Mouse (Mus musculus) embryonic facial prominence, embryonic 11.5 days (tissue): ENCODE measurements around the gene Rpl23. TPM values are rescaled to one million over a fixed set of nuclear protein-coding genes. Genes with fewer than 3 reads are reported as not detected.

Source experiments
- ATAC-seq: fragments of 200-750 bp; cut with Nextera tagmentation; replicated peaks from 2 replicates; pipeline ENCODE4 v1.8.0; 2017; ENCODE audit warnings: low read depth; ENCODE audit not compliant: insufficient number of reproducible peaks, low FRiP score, low TSS enrichment
- DNase-seq: peaks from one replicate; pipeline ENCODE4 v3.0.0-alpha.2; 2015; ENCODE audit warnings: low spot score
- H3K27ac ChIP-seq: fragments of 300-500 bp; sonication (generic); replicated peaks from 2 replicates; pipeline ENCODE4 v1.5.1; 2014; ENCODE audit warnings: mild to moderate bottlenecking, low read depth, low read length, control low read depth
- H3K27me3 ChIP-seq: fragments of 300-500 bp; sonication (generic); 2 replicates; pipeline ENCODE4 v1.6.1; 2014; ENCODE audit warnings: mild to moderate bottlenecking, low read length, moderate library complexity, mixed read lengths; ENCODE audit not compliant: control insufficient read depth, insufficient read depth
- H3K36me3 ChIP-seq: fragments of 300-500 bp; sonication (generic); replicated peaks from 2 replicates; pipeline ENCODE4 v1.6.1; 2014; ENCODE audit warnings: low read depth, mild to moderate bottlenecking, low read length, moderate library complexity, mixed read lengths; ENCODE audit not compliant: control insufficient read depth, insufficient read depth
- H3K4me1 ChIP-seq: fragments of 300-500 bp; sonication (generic); 2 replicates; pipeline ENCODE4 v1.6.1; 2014; ENCODE audit warnings: low read length, mixed read lengths; ENCODE audit not compliant: control insufficient read depth, insufficient read depth
- H3K4me2 ChIP-seq: fragments of 300-500 bp; sonication (generic); 2 replicates; pipeline ENCODE4 v1.6.1; 2014; ENCODE audit warnings: low read depth, mild to moderate bottlenecking, control low read depth, low read length, moderate library complexity
- H3K4me3 ChIP-seq: fragments of 300-500 bp; sonication (generic); 2 replicates; pipeline ENCODE4 v1.5.1; 2014; ENCODE audit warnings: low read depth, low read length, control low read depth
- H3K9ac ChIP-seq: fragments of 300-500 bp; sonication (generic); replicated peaks from 2 replicates; pipeline ENCODE4 v1.6.1; 2014; ENCODE audit warnings: mild to moderate bottlenecking, control low read depth, low read length
- H3K9me3 ChIP-seq: fragments of 300-500 bp; sonication (generic); replicated peaks from 2 replicates; pipeline ENCODE4 v1.6.1; 2016; ENCODE audit warnings: mild to moderate bottlenecking, low read length, inconsistent platforms, mixed read lengths; ENCODE audit not compliant: control insufficient read depth
- WGBS: fragments of 180-500 bp; shearing (Covaris S2); extraction: QIAGEN DNeasy Blood & Tissue Kit; methylation state at CpG from one replicate; pipeline ENCODE4 v1.1.7; 2014; 5-methylcytosine and 5-hydroxymethylcytosine counted together
- polyA plus RNA-seq: library from polyadenylated mRNA; unstranded; fragments of >200 nt; fragmentation: Nextera tagmentation; extraction: Ambion mirVana; gene quantifications from 2 replicates; pipeline ENCODE4 v1.2.1, GENCODE M21; 2014

The Rpl23 gene
- polyA plus RNA-seq, 1 experiment from 2014 or later, result 537 TPM

DNA sequence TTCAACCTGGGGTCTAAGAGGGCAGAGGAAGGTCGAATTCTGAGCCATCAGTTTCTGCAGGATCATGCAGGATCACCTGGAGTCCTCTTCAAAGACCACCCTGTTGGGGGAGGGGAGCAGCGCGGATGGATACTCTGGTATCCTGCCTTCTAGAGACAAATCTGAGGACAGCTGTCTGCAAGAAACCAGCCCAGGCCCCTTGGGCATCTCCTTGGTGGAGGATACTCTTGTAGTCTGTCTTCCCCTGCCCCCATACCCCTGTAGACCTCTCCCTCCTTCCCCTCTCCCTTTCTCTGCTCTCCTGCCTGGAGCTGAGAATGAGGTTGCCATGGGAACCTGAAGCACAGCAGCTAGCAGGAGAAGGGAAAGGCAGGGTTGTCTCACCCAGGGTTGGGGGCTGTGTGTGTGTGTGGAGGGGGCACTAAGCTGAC is 30.3 kb upstream of the Rpl23 start:
- DNase-seq (peak; percentile 75), ATAC-seq (peak; percentile 66)
- H3K4me2 ChIP-seq, result peak overlapping the region; percentile 16; the same call in 1 of the 2 replicates
- no peaks in the 10 kb centered on the region for H3K27me3 ChIP-seq
- H3K27ac ChIP-seq, result peak overlapping the region; percentile 56; the same call in 1 of the 2 replicates
- H3K36me3 ChIP-seq, result peaks cover 3% of the 10 kb centered on the region; the same call in 1 of the 2 replicates
- H3K9me3 ChIP-seq, result no peaks in the 10 kb centered on the region
- peaks cover 43% of the 10 kb centered on the region for H3K4me1 ChIP-seq
- H3K9ac ChIP-seq, result peak overlapping the region; percentile 25
- no peak overlapping the region for H3K4me3 ChIP-seq
- WGBS, result 13% methylated on average over 3 of the region's 3 CpGs

DNA sequence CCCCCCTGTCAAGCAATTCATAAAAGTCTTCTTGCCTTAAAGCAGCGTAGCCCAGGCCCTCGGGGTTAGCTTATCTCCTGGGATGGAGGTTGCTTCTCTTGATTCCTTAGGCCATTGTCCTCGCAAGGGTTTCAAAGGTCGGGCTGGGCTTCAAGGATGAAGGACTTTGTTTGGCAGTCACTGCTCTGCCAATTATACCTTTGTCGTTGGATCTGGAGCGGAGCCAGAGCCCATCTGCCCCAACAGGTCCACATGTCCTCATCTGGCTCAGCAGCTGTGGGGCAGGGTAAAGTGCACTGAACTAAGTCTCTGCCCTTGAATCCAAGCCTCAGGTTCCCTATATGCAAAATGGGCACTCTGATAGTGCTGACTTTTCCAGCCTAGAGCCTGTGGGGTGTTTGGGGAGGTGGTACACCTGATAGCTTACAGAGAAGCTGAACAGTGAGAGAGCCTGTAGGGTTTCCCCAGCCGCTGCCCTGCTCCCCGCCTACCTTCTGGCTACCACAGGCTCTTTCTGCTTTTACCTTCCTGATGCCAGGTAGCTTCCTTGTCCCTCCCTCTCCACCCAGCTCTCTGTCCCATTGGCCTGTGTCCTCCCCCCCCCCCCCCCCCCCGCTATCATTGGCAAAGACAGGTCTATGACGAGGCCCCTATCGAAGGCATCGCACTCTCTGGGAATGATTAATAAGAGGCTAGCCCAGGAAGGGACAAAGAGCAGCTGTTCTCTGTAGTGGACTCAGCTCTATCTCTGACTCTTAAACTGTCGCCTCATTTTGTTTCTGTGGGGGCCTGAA is 29.5 kb upstream of the Rpl23 start:
- Histone ChIP-seq H3K4me1 (peaks cover 41% of the 10 kb centered on the region), H3K9me3 (no peaks in the 10 kb centered on the region), H3K4me2 (no peak overlapping the region; the same call in 1 of the 2 replicates), H3K27me3 (no peaks in the 10 kb centered on the region), H3K9ac (no peak overlapping the region; the same call in 1 of the 2 replicates), H3K36me3 (peaks cover 3% of the 10 kb centered on the region; the same call in 1 of the 2 replicates), H3K27ac (peak overlapping the region; percentile 56; the same call in 1 of the 2 replicates), H3K4me3 (no peak overlapping the region)
- WGBS, result 32% methylated on average over 12 of the region's 13 CpGs
- ATAC-seq (0 out of 2 replicates have a peak, but pooled peaks have one; percentile 11), DNase-seq (no peak)

DNA sequence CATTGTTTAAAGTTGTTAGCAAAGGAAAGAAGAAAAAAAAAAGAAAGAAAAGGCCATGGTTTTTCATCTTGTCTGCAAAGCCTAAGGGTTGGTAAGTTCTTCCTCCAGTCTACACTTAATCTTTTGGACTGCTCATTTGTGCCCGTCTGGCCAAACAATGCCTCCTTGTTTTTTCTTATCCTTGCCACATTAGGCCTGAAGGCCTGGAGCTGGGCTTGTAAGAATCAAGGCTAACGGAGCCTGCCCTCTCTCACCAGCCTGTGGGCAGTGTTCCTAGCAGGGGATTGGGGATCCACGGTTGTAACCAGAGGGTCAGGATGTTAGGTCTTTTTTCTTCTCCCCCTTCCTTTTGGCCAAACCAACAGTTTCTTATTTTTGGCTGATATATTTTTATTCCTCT is 28.7 kb upstream of the Rpl23 start:
- peaks cover 38% of the 10 kb centered on the region for H3K4me1 ChIP-seq
- no peaks in the 10 kb centered on the region for H3K27me3 ChIP-seq
- no peak overlapping the region; the same call in 1 of the 2 replicates for H3K27ac ChIP-seq
- DNase-seq (peak; percentile 20), ATAC-seq (no peak)
- H3K9ac ChIP-seq, result no peak overlapping the region
- H3K4me3 ChIP-seq, result no peak overlapping the region
- H3K9me3 ChIP-seq, result no peaks in the 10 kb centered on the region
- no peak overlapping the region for H3K4me2 ChIP-seq
- 10% methylated on average over 3 of the region's 3 CpGs for WGBS
- peaks cover 3% of the 10 kb centered on the region; the same call in 1 of the 2 replicates for H3K36me3 ChIP-seq

DNA sequence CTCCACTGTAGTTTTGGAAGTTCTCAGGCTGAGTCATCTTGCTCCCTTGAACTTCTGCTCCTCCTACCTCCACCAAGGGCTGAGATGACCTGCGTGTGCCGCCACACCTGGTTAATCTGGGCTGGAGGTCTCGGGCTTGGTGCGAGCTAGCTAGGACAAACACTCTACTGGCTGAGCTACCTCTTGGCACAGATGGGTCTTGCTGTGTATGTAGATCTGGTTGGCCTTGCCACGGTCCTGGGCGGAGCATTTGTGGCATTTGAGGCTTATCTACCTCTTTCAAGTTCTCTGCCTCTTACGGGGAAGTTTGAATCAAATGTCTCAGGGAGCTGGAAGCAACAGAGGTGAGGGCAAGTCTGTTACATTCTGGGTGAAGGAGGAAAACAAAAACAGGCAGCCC is 28.1 kb upstream of the Rpl23 start:
- DNase-seq (no peak), ATAC-seq (no peak)
- Histone ChIP-seq H3K4me2 (no peak overlapping the region), H3K4me1 (peaks cover 42% of the 10 kb centered on the region), H3K27ac (no peak overlapping the region), H3K4me3 (no peak overlapping the region), H3K36me3 (peaks cover 3% of the 10 kb centered on the region; the same call in 1 of the 2 replicates), H3K9ac (no peak overlapping the region), H3K27me3 (no peaks in the 10 kb centered on the region), H3K9me3 (no peaks in the 10 kb centered on the region)
- 71% methylated on average over 7 of the region's 7 CpGs for WGBS

DNA sequence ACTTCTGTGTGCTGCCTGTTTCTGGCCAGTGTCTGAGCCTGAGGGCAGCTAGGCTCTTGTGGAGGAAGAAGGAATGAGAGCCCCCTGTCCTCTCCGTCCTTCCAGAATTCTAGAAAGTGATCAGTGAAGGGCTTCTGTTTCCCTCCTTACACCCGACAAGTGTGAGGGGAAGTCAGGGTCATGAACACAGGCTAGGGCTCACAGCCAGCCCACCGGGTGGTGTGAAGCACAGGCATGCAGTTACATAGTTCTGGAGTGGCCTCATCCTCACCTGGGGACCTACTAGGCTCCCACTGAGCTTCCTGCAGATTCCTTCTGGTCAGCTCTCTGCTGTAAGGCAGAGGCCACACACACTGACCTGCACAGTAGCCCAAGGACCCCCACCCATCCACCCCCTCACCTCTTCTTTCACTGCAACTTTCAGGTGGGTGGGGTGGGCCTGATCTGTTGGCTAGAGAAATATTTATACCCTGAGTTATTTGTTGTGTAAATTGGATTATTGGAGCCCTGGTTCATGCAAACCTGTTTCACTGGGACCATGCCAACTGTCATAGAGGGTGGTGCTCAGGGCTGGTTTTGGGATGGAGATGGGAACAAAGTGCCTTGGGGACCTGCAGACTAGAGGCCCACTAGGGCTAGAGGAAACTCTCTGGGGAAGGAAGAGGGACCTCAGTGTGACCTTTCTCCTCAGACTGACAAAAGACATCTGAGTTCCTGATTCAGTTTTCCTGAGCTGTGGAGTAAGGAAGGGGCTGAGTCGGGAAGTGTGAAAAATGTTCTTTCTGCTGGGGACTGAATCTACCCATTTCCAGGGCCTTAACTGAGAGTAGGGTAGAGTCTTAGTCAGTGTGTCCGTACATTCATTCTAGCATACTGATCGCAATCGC is 27.2 kb upstream of the Rpl23 start:
- H3K9ac ChIP-seq, result peak overlapping the region; percentile 2; the same call in 1 of the 2 replicates
- H3K27ac ChIP-seq, result peak overlapping the region; percentile 35; the same call in 1 of the 2 replicates
- H3K9me3 ChIP-seq, result no peaks in the 10 kb centered on the region
- peaks cover 3% of the 10 kb centered on the region; the same call in 1 of the 2 replicates for H3K36me3 ChIP-seq
- H3K4me3 ChIP-seq, result no peak overlapping the region
- DNase-seq (no peak), ATAC-seq (no peak)
- H3K27me3 ChIP-seq, result no peaks in the 10 kb centered on the region
- WGBS, result 54% methylated on average over 7 of the region's 7 CpGs
- no peak overlapping the region for H3K4me2 ChIP-seq
- peaks cover 48% of the 10 kb centered on the region for H3K4me1 ChIP-seq

DNA sequence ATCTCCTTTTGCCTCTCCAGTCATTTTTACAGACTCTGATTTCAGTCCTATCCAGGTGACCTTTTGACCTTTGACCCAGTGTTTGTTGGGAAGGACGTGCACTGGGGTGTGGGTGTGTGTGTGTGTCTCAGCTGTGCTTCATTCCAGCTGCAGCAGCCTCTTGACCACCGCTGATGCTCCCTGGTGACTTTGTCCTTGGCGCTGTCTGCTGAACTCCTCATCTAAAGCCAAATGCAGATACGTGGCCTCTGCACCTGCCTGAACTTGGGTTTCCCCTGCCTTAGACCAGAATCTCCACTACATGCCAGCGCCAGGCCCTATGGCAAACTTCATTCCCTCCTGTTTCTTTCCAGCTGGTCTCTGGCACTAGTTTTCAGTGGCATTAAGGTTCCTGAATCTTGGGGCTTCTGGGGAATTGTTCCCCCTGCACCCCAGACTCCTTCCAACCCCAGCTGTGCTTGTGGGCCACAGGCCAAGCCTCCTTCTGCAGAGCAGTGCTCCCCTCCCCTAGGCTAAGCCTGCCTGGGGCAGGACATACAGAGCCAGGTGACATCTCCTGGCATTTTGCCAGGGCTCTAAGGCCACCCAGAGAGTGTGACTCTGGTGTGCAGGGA is 26.5 kb upstream of the Rpl23 start:
- Histone ChIP-seq H3K27ac (peak overlapping the region; percentile 35; the same call in 1 of the 2 replicates), H3K9me3 (no peaks in the 10 kb centered on the region), H3K4me3 (no peak overlapping the region), H3K9ac (peak overlapping the region; percentile 2; the same call in 1 of the 2 replicates), H3K4me1 (peaks cover 54% of the 10 kb centered on the region), H3K36me3 (peaks cover 3% of the 10 kb centered on the region; the same call in 1 of the 2 replicates), H3K27me3 (no peaks in the 10 kb centered on the region), H3K4me2 (no peak overlapping the region)
- DNase-seq (peak; percentile 24), ATAC-seq (no peak)
- 26% methylated on average over 5 of the region's 5 CpGs for WGBS

DNA sequence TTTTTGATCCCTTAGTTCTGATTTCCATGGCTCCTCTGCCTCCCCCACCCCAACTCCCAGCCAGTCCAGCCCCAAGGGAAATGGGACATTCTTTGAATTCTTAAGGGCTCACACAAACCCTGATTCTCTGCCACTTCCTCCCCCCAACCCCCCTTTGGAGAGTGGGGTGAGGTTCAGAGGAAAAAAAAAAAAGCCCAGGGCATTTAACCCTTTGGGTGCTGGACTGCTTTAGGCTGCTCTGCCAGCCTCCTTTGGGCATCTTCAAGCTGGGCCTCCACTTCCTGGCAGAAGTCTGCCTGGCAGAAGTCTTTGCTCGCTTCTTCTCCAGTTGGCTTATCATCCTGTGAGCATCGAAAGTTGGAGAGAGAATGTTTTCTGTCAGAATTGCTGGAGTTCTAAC is 25.9 kb upstream of the Rpl23 start:
- WGBS, result 57% methylated on average over 2 of the region's 2 CpGs
- peaks cover 3% of the 10 kb centered on the region; the same call in 1 of the 2 replicates for H3K36me3 ChIP-seq
- H3K27ac ChIP-seq, result peak overlapping the region; percentile 52
- H3K9me3 ChIP-seq, result no peaks in the 10 kb centered on the region
- DNase-seq (peak; percentile 74), ATAC-seq (no peak)
- H3K4me1 ChIP-seq, result peaks cover 50% of the 10 kb centered on the region
- no peaks in the 10 kb centered on the region for H3K27me3 ChIP-seq
- no peak overlapping the region for H3K4me3 ChIP-seq
- H3K4me2 ChIP-seq, result no peak overlapping the region
- no peak overlapping the region for H3K9ac ChIP-seq
